Mouse (Mus musculus): ENCODE measurements around the gene Capn13.

DNA sequence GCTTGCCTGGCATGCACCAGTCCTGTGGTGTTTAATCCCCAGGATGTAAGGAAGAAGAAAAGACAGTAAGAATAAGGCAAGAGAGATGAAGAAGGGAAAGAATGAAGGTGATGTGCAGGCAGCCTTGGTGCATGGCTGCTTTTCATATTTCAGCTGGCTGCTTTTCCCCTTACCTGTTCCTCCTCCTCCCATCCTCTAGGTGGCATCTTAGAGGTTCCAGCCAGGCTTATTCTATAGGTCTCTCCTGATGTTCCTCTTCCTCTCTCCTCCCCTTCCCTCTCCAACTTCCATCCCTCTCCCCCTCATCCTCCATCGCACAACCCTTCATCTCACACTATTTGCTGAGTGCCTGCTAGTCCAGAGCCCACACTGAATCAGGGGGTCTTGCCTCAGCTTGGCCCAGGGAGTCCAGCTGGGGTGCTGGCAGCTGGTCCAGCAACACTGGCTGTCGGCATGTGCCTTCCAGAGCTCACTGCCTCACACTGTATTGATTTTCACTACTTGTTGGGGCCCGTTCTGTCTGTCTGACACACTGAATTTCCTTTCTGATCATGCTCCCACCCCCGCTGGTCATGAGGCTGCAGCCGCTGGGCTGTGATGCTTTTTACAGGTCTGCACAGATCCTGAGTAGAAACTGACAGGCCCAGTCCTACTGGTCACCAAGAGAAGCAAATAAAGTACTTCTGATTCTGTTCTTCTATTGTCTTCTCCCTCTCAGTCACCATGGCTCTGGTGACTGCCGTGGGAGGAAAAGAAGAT lies 56.9 kb downstream of the Capn13 start:
- TF ChIP-seq CTCF (IDR thresholded peaks at IDR 0.05; ENCODE audit: insufficient read depth, low read length) (no peak), POLR2A (IDR thresholded peaks at IDR 0.05; ENCODE audit: borderline replicate concordance, extremely low read depth, low read depth, low read length) (no peak)
